Mouse (Mus musculus) c-Kit-positive CD71-positive TER-119-negative erythroid progenitor cells, embryonic 14.5 days (primary cell): ENCODE data around the gene Aebp2.

Experiments
- DNase-seq: peaks from one replicate; pipeline ENCODE4 v3.0.0-alpha.2; 2013; ENCODE audit warnings: low read depth

Aebp2 gene

GRCm38 (mm10) chr6:140697994-140698393, 75.5 kb downstream of the Aebp2 start:
- DNase-seq, result no peak

- DNase-seq, result no peak
Observed at GRCm38 (mm10) chr6:140698596-140698995, 76.1 kb downstream of the Aebp2 start.

- DNase-seq, result no peak
Observed at GRCm38 (mm10) chr6:140701259-140701658, 78.8 kb downstream of the Aebp2 start.

GRCm38 (mm10) chr6:140705132-140705531, 82.7 kb downstream of the Aebp2 start:
- no peak for DNase-seq

GRCm38 (mm10) chr6:140706056-140706455, 83.6 kb downstream of the Aebp2 start:
- no peak for DNase-seq

- no peak for DNase-seq
Observed at GRCm38 (mm10) chr6:140708059-140708458, 85.6 kb downstream of the Aebp2 start.

GRCm38 (mm10) chr6:140709415-140710107, 87.1 kb downstream of the Aebp2 start:
- DNase-seq, result no peak

- DNase-seq, result peak; percentile 14
Observed at GRCm38 (mm10) chr6:140712754-140713153, 90.3 kb downstream of the Aebp2 start.

- peak; percentile 34 for DNase-seq
Observed at GRCm38 (mm10) chr6:140714905-140715365, 92.5 kb downstream of the Aebp2 start.

GRCm38 (mm10) chr6:140722058-140722457, 99.6 kb downstream of the Aebp2 start:
- no peak for DNase-seq
